Mouse (Mus musculus) heart, postnatal 0 days (tissue): ENCODE data around the gene Ell3.

Experiments used
- CTCF ChIP-seq: IDR thresholded peaks from 2 replicates; pipeline ENCODE4 v1.5.1; 2016; ENCODE audit warnings: antibody characterized with exemption, control low read depth, low read depth
- EP300 ChIP-seq: IDR thresholded peaks from 2 replicates; pipeline ENCODE4 v1.6.1; 2016; ENCODE audit warnings: antibody characterized with exemption, low read depth

GRCm38 (mm10) chr2:121447006-121447405, 2.9 kb upstream of the Ell3 start:
- no peak for TF ChIP-seq CTCF
- no peak for TF ChIP-seq EP300
